ENCODE assay signal across 10 mouse cellular contexts in genomic region chr13:95470970-95471369, GRCm38 (mm10). TPM values are rescaled to one million over a fixed set of nuclear protein-coding genes. Genes with fewer than 3 reads are reported as not detected.
A peak's percentile ranks its signal among the peaks of the same experiment; 100 is the strongest.
DNase-seq lines count a peak whose midpoint lies in the region; ATAC-seq and TF ChIP-seq lines count a peak whose summit lies in the region.
"Had no signal": no experiment of that assay in that cellular context is flagged by ENCODE, and none has a peak within 500 bp of the region (broad histone marks: within the 10 kb centered on the region; RNA-seq: fewer than 3 reads in every experiment).

No protein-coding gene starts in this region.

- no peak overlapping the region for H3K4me2 ChIP-seq in midbrain, embryonic 16.5 days (ENCODE audit: low read length)
- H3K4me2 ChIP-seq: limb, embryonic 15.5 days had no signal

- H3K4me3 ChIP-seq in midbrain, embryonic 10.5 days, result no peak overlapping the region
- H3K4me3 ChIP-seq in midbrain, embryonic 16.5 days (ENCODE audit: low read depth, low read length), result no peak overlapping the region
- H3K4me3 ChIP-seq: limb, embryonic 15.5 days had no signal

- intact Hi-C loops in gastrocnemius, postnatal 14 days (cut with DNase I; ENCODE audit: low total_unique reads), result no loop called here

- POLR2A ChIA-PET in Patski (lab: Charles Lee), result no interaction called here

- H3K27me3 ChIP-seq in midbrain, embryonic 10.5 days (ENCODE audit: low read depth, poor library complexity, severe bottlenecking), result no peaks in the 10 kb centered on the region
- H3K27me3 ChIP-seq in midbrain, embryonic 16.5 days (ENCODE audit: control insufficient read depth, insufficient read depth, low read depth, low read length), result no peaks in the 10 kb centered on the region
- H3K27me3 ChIP-seq in Patski, result no peaks in the 10 kb centered on the region
- H3K27me3 ChIP-seq: limb, embryonic 15.5 days had no signal

- CTCF ChIA-PET in Patski (lab: Charles Lee), result interaction anchor here (0.8 to 1.4 kb wide), 2 partner anchors 21 to 36 kb away, joined by 3 to 4 read pairs; no protein-coding TSS in a partner anchor

- ATAC-seq in midbrain, embryonic 16.5 days, result no peak
- ATAC-seq in Patski, result peak; percentile 62

- no peaks in the 10 kb centered on the region for H3K4me1 ChIP-seq in midbrain, embryonic 10.5 days
- no peaks in the 10 kb centered on the region for H3K4me1 ChIP-seq in midbrain, embryonic 16.5 days (ENCODE audit: control insufficient read depth, insufficient read depth, low read length)
- H3K4me1 ChIP-seq: limb, embryonic 15.5 days had no signal

- no peaks in the 10 kb centered on the region for H3K36me3 ChIP-seq in midbrain, embryonic 10.5 days
- H3K36me3 ChIP-seq in midbrain, embryonic 16.5 days (ENCODE audit: control insufficient read depth, insufficient read depth, low read length), result no peaks in the 10 kb centered on the region
- H3K36me3 ChIP-seq: limb, embryonic 15.5 days had no signal

- peak; percentile 64 for TF ChIP-seq CTCF in Patski (IDR thresholded peaks at IDR 0.05)

- in situ Hi-C loops in Patski (cut with MboI; ENCODE audit: low pct_unique_long_range_greater_than_20kb), result no loop called here

- H3K27ac ChIP-seq in midbrain, embryonic 10.5 days (replicated peaks), result no peak overlapping the region
- no peak overlapping the region for H3K27ac ChIP-seq in midbrain, embryonic 16.5 days (ENCODE audit: low read length)
- H3K27ac ChIP-seq: limb, embryonic 15.5 days had no signal

- peak; percentile 29 for DNase-seq in gastrocnemius, postnatal 14 days
- DNase-seq in gastrocnemius, adult 8-10 months (ENCODE audit: low spot score in 2 of 2), result no peak
- peak; percentile 24 for DNase-seq in midbrain, embryonic 10.5 days (ENCODE audit: low spot score)
- DNase-seq in Patski (ENCODE audit: low read depth, low spot score) (no peak), adipocyte (ENCODE audit: low spot score) (no peak)
- peak; percentile 35 for DNase-seq in retina, embryonic 14.5 days (ENCODE audit: low spot score)
- no peak for DNase-seq in cerebellum, postnatal 25 days

- no peaks in the 10 kb centered on the region for H3K9me3 ChIP-seq in midbrain, embryonic 10.5 days (replicated peaks)
- H3K9me3 ChIP-seq in midbrain, embryonic 16.5 days (replicated peaks; ENCODE audit: control insufficient read depth, low read length, poor library complexity, severe bottlenecking), result no peaks in the 10 kb centered on the region
- H3K9me3 ChIP-seq: limb, embryonic 15.5 days had no signal

- no peak overlapping the region for H3K9ac ChIP-seq in midbrain, embryonic 16.5 days (ENCODE audit: low read depth, low read length)
- H3K9ac ChIP-seq: limb, embryonic 15.5 days had no signal

- WGBS in midbrain, embryonic 10.5 days, result 74% methylated on average over 2 of the region's 2 CpGs
- 71% methylated on average over 2 of the region's 2 CpGs for WGBS in midbrain, embryonic 16.5 days

RNA-seq across cellular contexts. Expression of gene S100z, which starts 7.6 kb away (rescaled TPM):
- 1 to 10 TPM in 1 of 2 experiments, not detected in 1; 1.5 TPM for total RNA-seq in gastrocnemius, postnatal 14 days (2021)
- total RNA-seq in gastrocnemius, adult 8-10 months (2022), result 1 to 10 TPM in 2 of 4 experiments, not detected in 2; 1.2 to 1.6 TPM
- polyA plus RNA-seq in midbrain, embryonic 10.5 days (2016; fragmentation: Nextera tagmentation; extraction: Ambion mirVana), result not detected in 2 replicates
- not detected in 2 replicates for polyA plus RNA-seq in midbrain, embryonic 16.5 days (2015; fragmentation: Nextera tagmentation; extraction: Ambion mirVana)
- polyA plus RNA-seq in Patski (2021), result not detected
- total RNA-seq: heart, postnatal 10 days had no signal
- polyA plus RNA-seq: limb, embryonic 15.5 days had no signal

RNA-seq across cellular contexts. Expression of gene Crhbp, which starts 26.2 kb away (rescaled TPM):
- total RNA-seq in gastrocnemius, postnatal 14 days (2021), result not detected
- total RNA-seq in gastrocnemius, adult 8-10 months (2022), result not detected
- polyA plus RNA-seq in midbrain, embryonic 10.5 days (2016; fragmentation: Nextera tagmentation; extraction: Ambion mirVana), result 1.4 and 1.8 TPM in 2 replicates
- 2.9 and 3.7 TPM in 2 replicates for polyA plus RNA-seq in midbrain, embryonic 16.5 days (2015; fragmentation: Nextera tagmentation; extraction: Ambion mirVana)
- polyA plus RNA-seq in Patski (2021), result not detected
- total RNA-seq: heart, postnatal 10 days had no signal

RNA-seq across cellular contexts. Expression of gene F2rl1, which starts 54.1 kb away (rescaled TPM):
- under 1 TPM; 0.44 to 0.57 TPM for total RNA-seq in gastrocnemius, postnatal 14 days (2021)
- under 1 TPM; 0.13 to 0.99 (median 0.24) TPM for total RNA-seq in gastrocnemius, adult 8-10 months (2022)
- 0.15 and 0.31 TPM in 2 replicates for polyA plus RNA-seq in midbrain, embryonic 10.5 days (2016; fragmentation: Nextera tagmentation; extraction: Ambion mirVana)
- 0.09 and 0.26 TPM in 2 replicates for polyA plus RNA-seq in midbrain, embryonic 16.5 days (2015; fragmentation: Nextera tagmentation; extraction: Ambion mirVana)
- 34.4 TPM for polyA plus RNA-seq in Patski (2021)

Comparison
In these comparisons a context has a peak if more than half of its experiments do, and no peak if none do; other contexts are left out.
1. DNase-seq: peak in gastrocnemius, postnatal 14 days (single experiment), midbrain, embryonic 10.5 days (single experiment) and retina, embryonic 14.5 days (single experiment); none in gastrocnemius, adult 8-10 months (0 of 2), Patski (single experiment), adipocyte (single experiment) and cerebellum, postnatal 25 days (0 of 2).
2. RNA of gene F2rl1, which starts 54.1 kb away (polyA plus RNA-seq): 34.4 TPM in Patski (single experiment); 0.15 to 0.31 TPM in midbrain, embryonic 10.5 days and 0.09 to 0.26 TPM in midbrain, embryonic 16.5 days; every median in the first group is over 10 times any median in the second.